Mouse (Mus musculus) midbrain, embryonic 14.5 days (tissue): ENCODE data around the gene Fbxw8. TPM values are rescaled to one million over a fixed set of nuclear protein-coding genes. Genes with fewer than 3 reads are reported as not detected.

Experiments used
- ATAC-seq: fragments of 200-750 bp; cut with Nextera tagmentation; 2 replicates; pipeline ENCODE4 v1.8.0; 2017; ENCODE audit warnings: moderate number of reproducible peaks, moderate library complexity; ENCODE audit not compliant: low FRiP score, low TSS enrichment
- DNase-seq: peaks from one replicate; pipeline ENCODE4 v3.0.0-alpha.2; 2015
- H3K27ac ChIP-seq: fragments of 300-500 bp; sonication (generic); replicated peaks from 2 replicates; pipeline ENCODE4 v1.5.1; 2014; ENCODE audit warnings: mild to moderate bottlenecking, low read depth, low read length, moderate library complexity
- H3K27me3 ChIP-seq: fragments of 300-500 bp; sonication (generic); 2 replicates; pipeline ENCODE4 v1.6.1; 2014; ENCODE audit warnings: low read length, control low read depth, mixed read lengths; ENCODE audit not compliant: control insufficient read depth, insufficient read depth
- H3K36me3 ChIP-seq: fragments of 300-500 bp; sonication (generic); 2 replicates; pipeline ENCODE4 v1.6.1; 2014; ENCODE audit warnings: low read length, control low read depth; ENCODE audit not compliant: control insufficient read depth, insufficient read depth
- H3K4me1 ChIP-seq: fragments of 300-500 bp; sonication (generic); 2 replicates; pipeline ENCODE4 v1.6.1; 2014; ENCODE audit warnings: mild to moderate bottlenecking, antibody characterized with exemption, low read length, control low read depth; ENCODE audit not compliant: control insufficient read depth, insufficient read depth
- H3K4me2 ChIP-seq: fragments of 300-500 bp; sonication (generic); 2 replicates; pipeline ENCODE4 v1.6.1; 2014; ENCODE audit warnings: mild to moderate bottlenecking, low read length, moderate library complexity
- H3K4me3 ChIP-seq: fragments of 300-500 bp; sonication (generic); replicated peaks from 2 replicates; pipeline ENCODE4 v1.5.1; 2014; ENCODE audit warnings: low read depth, low read length
- H3K9ac ChIP-seq: fragments of 300-500 bp; sonication (generic); replicated peaks from 2 replicates; pipeline ENCODE4 v1.6.1; 2014; ENCODE audit warnings: mild to moderate bottlenecking, low read length, moderate library complexity
- H3K9me3 ChIP-seq: fragments of 300-500 bp; sonication (generic); 2 replicates; pipeline ENCODE4 v1.6.1; 2016; ENCODE audit warnings: low read length, control low read depth, mixed read lengths; ENCODE audit not compliant: control insufficient read depth
- WGBS: fragments of 180-500 bp; shearing (Covaris S2); extraction: QIAGEN DNeasy Blood & Tissue Kit; methylation state at CpG from one replicate; pipeline ENCODE4 v1.1.7; 2014; 5-methylcytosine and 5-hydroxymethylcytosine counted together
- polyA plus RNA-seq: library from polyadenylated mRNA; unstranded; fragments of >200 nt; fragmentation: Nextera tagmentation; extraction: Ambion mirVana; gene quantifications from 2 replicates; pipeline ENCODE4 v1.2.1, GENCODE M21; 2014

Fbxw8 gene
- polyA plus RNA-seq, 1 experiment from 2014 or later: 21.4 TPM

DNA sequence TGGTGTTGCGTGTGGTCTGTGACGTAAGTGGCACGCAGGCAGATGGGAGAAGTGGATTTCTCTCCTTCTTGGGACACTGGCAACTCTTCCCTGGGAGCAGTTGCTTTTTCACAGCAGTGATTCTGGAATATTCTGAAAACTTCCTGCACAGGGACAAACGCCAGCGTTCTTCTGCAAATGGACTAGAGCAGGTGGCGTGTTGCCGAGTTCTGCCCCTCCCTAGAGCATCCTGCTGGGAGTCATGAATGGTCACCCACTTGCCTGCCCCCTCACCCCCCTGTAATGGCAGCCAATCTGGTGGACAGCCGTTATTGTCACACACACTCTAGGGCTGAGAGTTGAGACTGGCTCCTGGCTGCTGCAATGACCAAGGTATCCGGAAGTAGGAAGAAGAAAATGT lies 95.6 kb downstream of the Fbxw8 start:
- H3K9me3 ChIP-seq: no peaks in the 10 kb centered on the region

GRCm38 (mm10) chr5:118058858-118059257 lies 96.4 kb downstream of the Fbxw8 start:
- Histone ChIP-seq H3K4me2 (no peak overlapping the region), H3K4me3 (no peak overlapping the region), H3K27me3 (no peaks in the 10 kb centered on the region), H3K4me1 (peaks cover 21% of the 10 kb centered on the region), H3K27ac (no peak overlapping the region), H3K9ac (no peak overlapping the region), H3K36me3 (no peaks in the 10 kb centered on the region), H3K9me3 (no peaks in the 10 kb centered on the region)
- no peak for DNase-seq
- ATAC-seq: no peak
- WGBS: 91% methylated on average over 10 of the region's 10 CpGs

More for the DNA sequence above, 95.6 kb downstream of the Fbxw8 start:
- Histone ChIP-seq H3K27ac (no peak overlapping the region), H3K27me3 (no peaks in the 10 kb centered on the region), H3K9ac (no peak overlapping the region), H3K4me2 (no peak overlapping the region), H3K4me3 (no peak overlapping the region), H3K36me3 (no peaks in the 10 kb centered on the region), H3K4me1 (peaks cover 28% of the 10 kb centered on the region)
- ATAC-seq: no peak
- DNase-seq: no peak
- WGBS: 83% methylated on average over 9 of the region's 9 CpGs

DNA sequence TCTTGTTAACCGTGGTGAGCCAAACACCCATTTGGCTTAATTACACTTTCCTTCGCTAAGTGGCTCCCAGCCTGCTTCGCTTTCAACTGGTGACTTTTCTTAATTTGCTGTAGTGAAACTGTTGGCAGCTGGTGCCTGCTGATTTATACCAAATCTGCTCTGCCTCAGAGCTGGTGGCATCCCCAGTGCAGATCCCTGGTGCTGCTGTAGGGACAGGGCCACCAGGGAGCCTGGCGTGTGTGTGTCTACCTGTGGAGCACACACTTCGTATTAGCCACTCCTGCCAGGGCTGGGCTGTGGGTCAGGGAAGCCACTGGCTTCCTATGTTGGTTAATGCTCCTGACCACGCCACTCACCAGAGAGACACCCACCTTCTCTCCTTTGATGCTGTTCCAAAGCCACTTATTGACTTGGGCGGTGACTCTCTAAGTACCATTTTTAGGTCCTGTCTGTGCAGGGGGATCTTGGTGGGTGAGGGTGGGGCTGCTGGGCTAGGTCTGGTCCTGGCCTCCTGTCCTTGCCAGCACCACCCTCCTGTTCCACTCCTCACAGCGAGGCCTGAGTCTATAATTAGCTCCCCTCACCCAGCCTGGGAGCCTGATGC lies 97.7 kb downstream of the Fbxw8 start:
- 51% methylated on average over 8 of the region's 8 CpGs for WGBS
- Histone ChIP-seq H3K9me3 (no peaks in the 10 kb centered on the region), H3K9ac (no peak overlapping the region), H3K36me3 (no peaks in the 10 kb centered on the region), H3K4me1 (peaks cover 12% of the 10 kb centered on the region; the same call in 1 of the 2 replicates), H3K27ac (no peak overlapping the region; the same call in 1 of the 2 replicates), H3K4me2 (no peak overlapping the region), H3K27me3 (no peaks in the 10 kb centered on the region), H3K4me3 (no peak overlapping the region)
- ATAC-seq (no peak), DNase-seq (no peak)

GRCm38 (mm10) chr5:118053205-118053604 lies 102.1 kb downstream of the Fbxw8 start:
- Histone ChIP-seq H3K27me3 (no peaks in the 10 kb centered on the region), H3K36me3 (no peaks in the 10 kb centered on the region), H3K27ac (no peak overlapping the region), H3K4me2 (no peak overlapping the region), H3K9me3 (no peaks in the 10 kb centered on the region), H3K9ac (no peak overlapping the region), H3K4me3 (no peak overlapping the region), H3K4me1 (peaks cover 12% of the 10 kb centered on the region; the same call in 1 of the 2 replicates)
- DNase-seq (no peak), ATAC-seq (no peak)
- WGBS: 98% methylated on average over 2 of the region's 2 CpGs

DNA sequence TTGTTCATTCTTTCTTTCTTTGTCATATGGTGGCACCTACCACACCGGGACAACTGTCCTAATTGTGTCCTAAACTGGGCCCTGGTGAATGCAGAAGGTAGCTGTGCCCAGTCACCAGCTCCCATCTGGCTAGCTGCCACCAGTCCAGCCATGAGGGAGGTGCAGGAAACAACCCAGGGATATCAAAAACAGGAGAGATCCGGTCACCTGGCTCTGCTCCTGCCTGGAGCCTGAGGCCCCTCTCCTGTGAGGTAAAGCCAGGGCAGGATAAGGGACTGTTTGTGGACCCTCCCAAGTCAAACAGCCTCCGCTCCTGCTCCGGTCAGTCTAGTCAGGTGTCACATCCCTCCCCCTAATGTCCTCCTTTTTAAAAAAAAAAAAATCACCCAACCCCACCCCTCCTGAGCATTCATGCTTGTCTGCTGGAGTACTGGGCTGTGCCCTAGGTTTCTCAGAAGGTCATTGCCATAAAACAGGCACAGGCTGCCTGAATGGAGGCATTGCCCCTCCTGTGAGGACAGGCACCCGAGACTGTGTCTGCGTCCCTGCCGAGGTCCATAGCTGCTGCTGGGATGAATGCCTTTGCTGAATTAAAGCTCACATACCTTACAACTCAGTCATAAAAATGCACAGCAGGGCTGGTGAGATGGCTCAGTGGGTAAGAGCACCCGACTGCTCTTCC lies 103.1 kb downstream of the Fbxw8 start:
- H3K27me3 ChIP-seq: no peaks in the 10 kb centered on the region
- H3K36me3 ChIP-seq: no peaks in the 10 kb centered on the region
- H3K9ac ChIP-seq: no peak overlapping the region
- no peak overlapping the region for H3K4me3 ChIP-seq
- no peak overlapping the region for H3K27ac ChIP-seq
- peaks cover 2% of the 10 kb centered on the region; the same call in 1 of the 2 replicates for H3K4me1 ChIP-seq
- 86% methylated on average over 8 of the region's 8 CpGs for WGBS
- ATAC-seq (no peak), DNase-seq (no peak)
- H3K9me3 ChIP-seq: no peaks in the 10 kb centered on the region
- no peak overlapping the region for H3K4me2 ChIP-seq

GRCm38 (mm10) chr5:118050743-118051142 lies 104.5 kb downstream of the Fbxw8 start:
- no peak overlapping the region for H3K27ac ChIP-seq
- no peaks in the 10 kb centered on the region for H3K9me3 ChIP-seq
- ATAC-seq: no peak
- DNase-seq: no peak
- no peak overlapping the region for H3K4me2 ChIP-seq
- H3K9ac ChIP-seq: no peak overlapping the region
- no peaks in the 10 kb centered on the region for H3K36me3 ChIP-seq
- no peaks in the 10 kb centered on the region for H3K27me3 ChIP-seq
- no peak overlapping the region for H3K4me3 ChIP-seq
- 85% methylated on average over 4 of the region's 4 CpGs for WGBS
- H3K4me1 ChIP-seq: no peaks in the 10 kb centered on the region

- H3K4me1 ChIP-seq: no peaks in the 10 kb centered on the region
- ATAC-seq (no peak), DNase-seq (no peak)
- no peak overlapping the region for H3K27ac ChIP-seq
- no peaks in the 10 kb centered on the region for H3K36me3 ChIP-seq
- no peak overlapping the region for H3K4me3 ChIP-seq
- no peaks in the 10 kb centered on the region for H3K27me3 ChIP-seq
- no peak overlapping the region for H3K4me2 ChIP-seq
- H3K9me3 ChIP-seq: no peaks in the 10 kb centered on the region
- WGBS: 90% methylated on average over 5 of the region's 5 CpGs
- H3K9ac ChIP-seq: no peak overlapping the region
Measured at GRCm38 (mm10) chr5:118048928-118049327, 106.3 kb downstream of the Fbxw8 start.

DNA sequence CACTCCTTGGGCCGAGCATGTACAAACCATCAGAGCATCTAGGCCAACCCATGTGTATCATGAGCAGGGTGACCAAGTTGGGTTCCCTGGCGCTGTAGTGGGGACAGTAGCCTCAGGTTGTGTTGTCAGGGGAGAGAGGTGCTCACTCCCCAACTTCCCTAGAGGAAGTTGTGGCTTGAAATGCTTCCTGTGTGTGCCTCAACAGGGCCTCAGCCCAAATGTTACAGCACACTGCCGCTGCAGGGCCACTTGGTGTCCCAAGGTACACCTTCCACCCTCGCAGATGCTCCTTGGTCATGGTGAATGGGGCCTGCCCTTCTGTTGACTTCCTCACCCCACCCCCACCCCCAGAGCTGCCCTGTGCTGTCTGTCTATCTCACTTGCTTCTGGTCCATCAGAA lies 106.9 kb downstream of the Fbxw8 start:
- 86% methylated on average over 4 of the region's 4 CpGs for WGBS

More for the DNA sequence above, 106.9 kb downstream of the Fbxw8 start:
- H3K4me1 ChIP-seq: no peaks in the 10 kb centered on the region
- ATAC-seq (no peak), DNase-seq (no peak)
- no peak overlapping the region for H3K4me3 ChIP-seq
- no peak overlapping the region for H3K4me2 ChIP-seq
- no peak overlapping the region for H3K27ac ChIP-seq
- H3K9me3 ChIP-seq: no peaks in the 10 kb centered on the region
- H3K27me3 ChIP-seq: no peaks in the 10 kb centered on the region
- no peaks in the 10 kb centered on the region for H3K36me3 ChIP-seq
- no peak overlapping the region for H3K9ac ChIP-seq
